Mouse (Mus musculus): ENCODE results near the gene Ptpn5. TPM values are rescaled to one million over a fixed set of nuclear protein-coding genes. Genes with fewer than 3 reads are reported as not detected.

Ptpn5 gene
- polyA plus RNA-seq, 1 experiment from 2014 or later = 184 TPM

- Histone ChIP-seq H3K9ac (peak overlapping the region; percentile 92; the same call in 1 of the 2 replicates), H3K27me3 (replicated peaks) (no peaks in the 10 kb centered on the region), H3K4me3 (peak overlapping the region; percentile 91), H3K36me3 (replicated peaks) (no peaks in the 10 kb centered on the region), H3K9me3 (no peaks in the 10 kb centered on the region), H3K4me2 (peak overlapping the region; percentile 90), H3K4me1 (peaks cover 22% of the 10 kb centered on the region), H3K27ac (peak overlapping the region; percentile 92; the same call in 1 of the 2 replicates)
- peak; percentile 0; the same call in 1 of the 2 replicates for ATAC-seq (replicated peaks)
- WGBS = 4% methylated on average over 2 of the region's 2 CpGs
These were observed 81.9 kb downstream of the Ptpn5 start for GRCm38 (mm10) chr7:47051404-47052151.

GRCm38 (mm10) chr7:47050766-47051165, 82.7 kb downstream of the Ptpn5 start:
- Histone ChIP-seq H3K4me3 (peak overlapping the region; percentile 91), H3K27me3 (replicated peaks) (no peaks in the 10 kb centered on the region), H3K27ac (peak overlapping the region; percentile 92), H3K9ac (peak overlapping the region; percentile 92), H3K9me3 (no peaks in the 10 kb centered on the region), H3K36me3 (replicated peaks) (no peaks in the 10 kb centered on the region), H3K4me1 (peaks cover 22% of the 10 kb centered on the region), H3K4me2 (peak overlapping the region; percentile 90)
- WGBS = 1% methylated on average over 34 of the region's 34 CpGs
- peak; percentile 79 for ATAC-seq (replicated peaks)

- peak within 1 kb of the TSS; percentile 92 for H3K27ac ChIP-seq
- H3K9ac ChIP-seq = peak within 1 kb of the TSS; percentile 92
- ATAC-seq (replicated peaks) = peak; percentile 99
- no peaks in the 10 kb centered on the region for H3K36me3 ChIP-seq (replicated peaks)
- H3K4me1 ChIP-seq = peaks cover 22% of the 10 kb centered on the region
- H3K9me3 ChIP-seq = no peaks in the 10 kb centered on the region
- H3K4me2 ChIP-seq = peak within 1 kb of the TSS; percentile 90
- no peaks in the 10 kb centered on the region for H3K27me3 ChIP-seq (replicated peaks)
- WGBS = under 1% methylated on average over 33 of the region's 33 CpGs
- H3K4me3 ChIP-seq = peak within 1 kb of the TSS; percentile 91
These were observed 83.1 kb downstream of the Ptpn5 start, which contains the start of gene Tmem86a for GRCm38 (mm10) chr7:47050366-47050765. Gene Tmem86a (plus strand): TSS chr7:47050601.

GRCm38 (mm10) chr7:47042823-47043490, 90.5 kb downstream of the Ptpn5 start:
- Histone ChIP-seq H3K27ac (no peak overlapping the region), H3K4me1 (no peaks in the 10 kb centered on the region), H3K36me3 (replicated peaks) (no peaks in the 10 kb centered on the region), H3K27me3 (replicated peaks) (no peaks in the 10 kb centered on the region), H3K9me3 (no peaks in the 10 kb centered on the region), H3K9ac (no peak overlapping the region), H3K4me2 (no peak overlapping the region), H3K4me3 (no peak overlapping the region)
- 51% methylated on average over 6 of the region's 6 CpGs for WGBS
- no peak for ATAC-seq (replicated peaks)

GRCm38 (mm10) chr7:47042121-47042520, 91.4 kb downstream of the Ptpn5 start:
- 86% methylated on average over 4 of the region's 4 CpGs for WGBS
- Histone ChIP-seq H3K27me3 (replicated peaks) (no peaks in the 10 kb centered on the region), H3K27ac (no peak overlapping the region)

GRCm38 (mm10) chr7:47041706-47042105, 91.8 kb downstream of the Ptpn5 start:
- no peaks in the 10 kb centered on the region for H3K9me3 ChIP-seq
- no peak for ATAC-seq (replicated peaks)
- no peak overlapping the region for H3K4me2 ChIP-seq
- H3K36me3 ChIP-seq (replicated peaks) = no peaks in the 10 kb centered on the region
- WGBS = 86% methylated on average over 3 of the region's 3 CpGs
- no peak overlapping the region for H3K4me3 ChIP-seq
- H3K27ac ChIP-seq = no peak overlapping the region
- no peaks in the 10 kb centered on the region for H3K4me1 ChIP-seq
- H3K9ac ChIP-seq = no peak overlapping the region
- no peaks in the 10 kb centered on the region for H3K27me3 ChIP-seq (replicated peaks)

More at GRCm38 (mm10) chr7:47042121-47042520, 91.4 kb downstream of the Ptpn5 start:
- H3K36me3 ChIP-seq (replicated peaks) = no peaks in the 10 kb centered on the region
- ATAC-seq (replicated peaks) = no peak
- H3K9me3 ChIP-seq = no peaks in the 10 kb centered on the region
- no peaks in the 10 kb centered on the region for H3K4me1 ChIP-seq
- no peak overlapping the region for H3K4me2 ChIP-seq
- H3K9ac ChIP-seq = no peak overlapping the region
- no peak overlapping the region for H3K4me3 ChIP-seq

- Histone ChIP-seq H3K9me3 (no peaks in the 10 kb centered on the region), H3K27ac (no peak overlapping the region), H3K4me1 (no peaks in the 10 kb centered on the region), H3K9ac (no peak overlapping the region), H3K27me3 (replicated peaks) (no peaks in the 10 kb centered on the region), H3K4me3 (no peak overlapping the region), H3K36me3 (replicated peaks) (no peaks in the 10 kb centered on the region), H3K4me2 (no peak overlapping the region)
- no peak for ATAC-seq (replicated peaks)
- WGBS = 85% methylated on average over 8 of the region's 8 CpGs
These were observed 98.1 kb downstream of the Ptpn5 start for GRCm38 (mm10) chr7:47035426-47035825.

GRCm38 (mm10) chr7:47034785-47035384, 98.6 kb downstream of the Ptpn5 start:
- no peak overlapping the region for H3K27ac ChIP-seq
- no peak overlapping the region for H3K4me2 ChIP-seq
- no peaks in the 10 kb centered on the region for H3K36me3 ChIP-seq (replicated peaks)
- H3K4me1 ChIP-seq = no peaks in the 10 kb centered on the region
- no peaks in the 10 kb centered on the region for H3K9me3 ChIP-seq
- 91% methylated on average over 4 of the region's 4 CpGs for WGBS
- H3K27me3 ChIP-seq (replicated peaks) = no peaks in the 10 kb centered on the region
- H3K4me3 ChIP-seq = no peak overlapping the region
- no peak for ATAC-seq (replicated peaks)
- no peak overlapping the region for H3K9ac ChIP-seq

- WGBS = 82% methylated on average over 4 of the region's 4 CpGs
- H3K27ac ChIP-seq = no peak overlapping the region
- no peaks in the 10 kb centered on the region for H3K36me3 ChIP-seq (replicated peaks)
- ATAC-seq (replicated peaks) = no peak
- no peak overlapping the region for H3K4me2 ChIP-seq
- H3K9ac ChIP-seq = no peak overlapping the region
- no peak overlapping the region for H3K4me3 ChIP-seq
- H3K27me3 ChIP-seq (replicated peaks) = no peaks in the 10 kb centered on the region
- H3K4me1 ChIP-seq = no peaks in the 10 kb centered on the region
- H3K9me3 ChIP-seq = no peaks in the 10 kb centered on the region
These were observed 102.1 kb downstream of the Ptpn5 start for GRCm38 (mm10) chr7:47031371-47031770.

GRCm38 (mm10) chr7:47030517-47031193, 102.8 kb downstream of the Ptpn5 start:
- ATAC-seq (replicated peaks) = no peak
- no peak overlapping the region for H3K27ac ChIP-seq
- no peaks in the 10 kb centered on the region for H3K27me3 ChIP-seq (replicated peaks)
- H3K4me2 ChIP-seq = no peak overlapping the region
- H3K36me3 ChIP-seq (replicated peaks) = no peaks in the 10 kb centered on the region
- WGBS = 77% methylated on average over 9 of the region's 9 CpGs
- H3K9ac ChIP-seq = no peak overlapping the region
- no peaks in the 10 kb centered on the region for H3K4me1 ChIP-seq
- no peak overlapping the region for H3K4me3 ChIP-seq
- no peaks in the 10 kb centered on the region for H3K9me3 ChIP-seq
